Mouse (Mus musculus): ENCODE data around the gene Ddb2.

DNA sequence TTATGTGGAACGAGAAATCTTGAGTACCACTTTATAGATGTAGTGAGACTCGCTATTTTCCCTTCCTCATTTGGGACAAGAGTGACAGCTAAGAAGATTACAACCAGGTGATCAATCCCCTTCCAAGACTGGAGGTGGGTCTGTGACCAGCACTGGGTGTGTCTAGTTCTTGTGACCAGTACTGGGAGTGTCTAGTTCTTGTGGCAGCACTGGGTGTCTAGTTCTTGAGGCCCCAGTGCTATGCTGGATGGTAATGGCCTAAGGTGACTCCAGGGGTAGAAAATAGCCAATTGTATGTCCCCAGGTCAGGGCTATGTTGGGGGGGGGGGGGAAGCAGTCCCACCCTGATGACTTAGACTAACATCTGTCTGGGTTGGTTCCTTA, 42.6 kb upstream of the Ddb2 start:
- TF ChIP-seq MYOG (IDR thresholded peaks at IDR 0.05; ENCODE audit: control insufficient read depth, extremely low read depth, insufficient read length) (no peak), CTCF (IDR thresholded peaks at IDR 0.05; ENCODE audit: control insufficient read depth, insufficient read depth, insufficient read length) (no peak), CEBPB (IDR thresholded peaks at IDR 0.05; ENCODE audit: low read depth) (no peak), MYOD1 (IDR thresholded peaks at IDR 0.05; ENCODE audit: control insufficient read depth, insufficient read length, low read depth) (no peak)

Data from C2C12 (cell line).